Mouse (Mus musculus): ENCODE measurements around the gene Kif1b.

The Kif1b gene

GRCm38 (mm10) chr4:149138515-149138914, 169.0 kb downstream of the Kif1b start:
- DNase-seq (ENCODE audit: low spot score in 2 of 2): no peak

- DNase-seq (ENCODE audit: low spot score in 2 of 2): peak; percentile 94 to 96
These were observed 170.3 kb downstream of the Kif1b start, which contains the start of gene Cenps for GRCm38 (mm10) chr4:149136982-149137770. TSS of gene Cenps (minus strand) at chr4:149137629.

DNA sequence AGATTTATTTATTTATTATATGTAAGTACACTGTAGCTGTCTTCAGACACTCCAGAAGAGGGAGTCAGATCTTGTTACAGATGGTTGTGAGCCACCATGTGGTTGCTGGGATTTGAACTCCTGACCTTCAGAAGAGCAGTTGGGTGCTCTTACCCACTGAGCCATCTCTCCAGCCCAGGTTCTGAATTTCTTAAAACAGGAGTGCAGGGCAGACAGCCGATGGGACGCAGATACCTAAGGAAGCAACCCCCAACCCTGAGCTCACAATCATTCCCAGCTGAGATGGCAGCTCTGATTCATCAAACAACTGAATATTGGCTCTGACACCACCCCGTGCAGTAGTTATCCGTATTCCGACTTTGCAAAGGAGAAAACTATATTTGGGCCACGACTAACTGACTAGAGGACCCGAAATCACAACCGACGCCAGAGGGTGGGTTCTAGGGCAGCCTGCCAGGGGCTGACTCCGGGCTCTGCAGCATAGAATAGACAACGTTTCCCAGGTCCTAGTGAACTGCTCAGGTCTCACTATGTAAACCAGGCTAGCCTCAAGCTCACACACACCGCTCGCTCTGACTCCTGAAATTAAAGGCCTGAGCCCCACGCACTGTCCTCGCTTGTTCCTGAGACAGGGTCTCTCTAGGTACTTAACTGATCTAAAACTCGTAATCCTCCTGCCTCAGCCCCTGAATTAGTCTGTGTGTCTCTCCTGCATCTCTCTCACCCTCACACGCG, 171.2 kb downstream of the Kif1b start:
- no peak for DNase-seq (ENCODE audit: low spot score in 2 of 2)

- DNase-seq (ENCODE audit: low spot score in 2 of 2): no peak
These were observed 174.1 kb downstream of the Kif1b start for GRCm38 (mm10) chr4:149133395-149133794.

DNA sequence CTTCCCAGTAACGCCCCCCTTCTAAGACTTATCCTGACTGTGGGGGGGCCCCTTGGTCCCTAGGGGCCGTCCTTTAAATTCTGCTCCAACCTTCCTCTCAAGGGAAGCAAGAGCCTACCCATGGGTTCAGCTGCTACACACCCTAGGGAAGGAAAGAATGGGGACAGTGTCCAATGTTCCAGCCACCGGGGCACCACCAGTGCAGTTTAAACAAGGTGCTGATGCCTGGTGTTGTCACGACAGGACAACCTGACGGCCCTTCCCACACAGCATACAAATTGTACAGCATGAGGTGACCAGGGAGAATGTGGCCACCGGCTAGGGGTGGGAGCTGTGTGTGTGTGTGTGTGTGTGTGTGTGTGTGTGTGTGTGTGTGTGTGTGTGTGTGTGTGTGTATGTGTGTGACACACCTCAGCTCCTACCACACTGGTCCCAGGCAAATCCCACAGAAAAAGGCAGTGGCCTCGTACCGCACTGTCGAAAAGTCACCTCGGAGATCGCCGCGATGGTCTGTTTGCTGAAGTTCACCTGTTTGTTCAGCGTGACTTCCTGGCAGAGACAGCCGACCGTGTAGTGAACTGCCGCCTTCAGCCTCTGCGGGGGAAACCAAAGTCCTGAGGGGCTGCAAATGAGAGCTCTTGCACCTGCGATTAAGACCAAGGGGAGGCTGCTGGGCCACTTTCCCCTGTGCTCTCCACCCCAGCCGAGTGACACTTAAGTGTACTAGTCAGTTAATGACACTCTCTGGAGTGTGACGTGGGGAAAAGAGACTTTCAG, 175.5 kb downstream of the Kif1b start:
- peak in 1 of 2 experiments; percentile 68 for DNase-seq (ENCODE audit: low spot score in 2 of 2)

- DNase-seq (ENCODE audit: low spot score in 2 of 2): no peak
These were observed 176.3 kb downstream of the Kif1b start for GRCm38 (mm10) chr4:149131021-149131752.

DNA sequence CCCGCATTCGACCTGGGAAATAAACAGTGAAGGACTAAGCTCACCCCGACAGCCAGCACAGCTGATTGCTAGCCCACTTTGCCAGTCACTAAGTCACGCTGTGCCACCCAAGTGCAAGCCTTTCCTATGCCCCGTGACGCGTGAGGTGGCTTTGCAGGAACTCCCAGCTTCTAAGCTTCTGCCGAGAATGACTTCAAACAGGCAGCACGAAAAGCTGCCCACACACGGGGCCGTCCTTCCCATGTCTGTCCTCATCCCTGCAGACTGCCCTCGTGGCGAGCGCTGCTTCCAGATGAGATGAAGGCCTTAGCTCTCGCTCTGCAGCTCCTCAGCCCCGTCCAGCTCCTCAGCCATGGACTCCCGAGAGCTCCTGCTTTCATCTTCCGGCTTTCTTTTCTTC, 179.0 kb downstream of the Kif1b start:
- no peak for DNase-seq (ENCODE audit: low spot score in 2 of 2)

- DNase-seq (ENCODE audit: low spot score in 2 of 2): no peak
These were observed 180.8 kb downstream of the Kif1b start, which contains the start of gene Cort for GRCm38 (mm10) chr4:149126663-149127062. TSS of gene Cort (minus strand) at chr4:149126763.
